12 mouse cellular contexts compared by ENCODE assay signal in genomic region chr3:157582626-157583405, GRCm38 (mm10). TPM values are rescaled to one million over a fixed set of nuclear protein-coding genes. Genes with fewer than 3 reads are reported as not detected.
DNase-seq lines count a peak whose midpoint lies in the region; ATAC-seq lines count a peak whose summit lies in the region.
"Had no signal": no experiment of that assay in that cellular context is flagged by ENCODE, and none has a peak within 500 bp of the region (broad histone marks: within the 10 kb centered on the region; RNA-seq: fewer than 3 reads in every experiment).

No protein-coding gene starts in this region.

- WGBS in forebrain, embryonic 10.5 days: 42% methylated on average over 5 of the region's 5 CpGs
- 26% methylated on average over 5 of the region's 5 CpGs for WGBS in forebrain, embryonic 15.5 days
- WGBS in neural tube, embryonic 11.5 days: 50% methylated on average over 5 of the region's 5 CpGs
- 31% methylated on average over 5 of the region's 5 CpGs for WGBS in large intestine, adult 2 months
- WGBS in stomach, embryonic 16.5 days: 60% methylated on average over 5 of the region's 5 CpGs

- ATAC-seq in forebrain, embryonic 15.5 days (replicated peaks): no peak
- peak; percentile 18; the same call in 1 of the 2 replicates for ATAC-seq in neural tube, embryonic 11.5 days (ENCODE audit: insufficient read depth, low FRiP score, low TSS enrichment)
- ATAC-seq in stomach, embryonic 16.5 days (ENCODE audit: insufficient read depth, low FRiP score): peak; percentile 78; the same call in 1 of the 2 replicates

- H3K36me3 ChIP-seq in forebrain, embryonic 10.5 days (replicated peaks): no peaks in the 10 kb centered on the region
- H3K36me3 ChIP-seq in forebrain, embryonic 15.5 days: no peaks in the 10 kb centered on the region
- H3K36me3 ChIP-seq in neural tube, embryonic 11.5 days (ENCODE audit: control insufficient read depth, insufficient read depth, low read length): no peaks in the 10 kb centered on the region
- no peaks in the 10 kb centered on the region for H3K36me3 ChIP-seq in stomach, embryonic 16.5 days (ENCODE audit: control insufficient read depth, insufficient read depth, low read length)
- H3K36me3 ChIP-seq: heart, embryonic 10.5 days had no signal

- no peaks in the 10 kb centered on the region for H3K27me3 ChIP-seq in forebrain, embryonic 10.5 days (ENCODE audit: poor library complexity, severe bottlenecking)
- no peaks in the 10 kb centered on the region for H3K27me3 ChIP-seq in forebrain, embryonic 15.5 days
- no peaks in the 10 kb centered on the region for H3K27me3 ChIP-seq in neural tube, embryonic 11.5 days (ENCODE audit: control insufficient read depth, insufficient read depth, low read length)
- no peaks in the 10 kb centered on the region for H3K27me3 ChIP-seq in stomach, embryonic 16.5 days (ENCODE audit: control insufficient read depth, insufficient read depth, low read length)

- intact Hi-C loops in heart, postnatal 25 days (cut with DNase I): no loop called here

- DNase-seq in forebrain, embryonic 10.5 days (ENCODE audit: extremely low spot score, low spot score): no peak
- DNase-seq in neural tube, embryonic 11.5 days (ENCODE audit: low spot score): no peak
- no peak for DNase-seq in neural tube, embryonic 10.5 days (ENCODE audit: extremely low spot score, low spot score)
- peak; percentile 87 for DNase-seq in large intestine, adult 2 months (ENCODE audit: low read depth, low spot score)
- DNase-seq in heart, postnatal 25 days (ENCODE audit: low spot score): no peak
- DNase-seq in kidney, adult 8-10 months: no peak
- DNase-seq: adrenal gland, postnatal 36 days; cerebellum, postnatal 10 days; kidney, postnatal 10 days had no signal

- H3K4me1 ChIP-seq in forebrain, embryonic 10.5 days: peaks cover 9% of the 10 kb centered on the region
- no peaks in the 10 kb centered on the region for H3K4me1 ChIP-seq in forebrain, embryonic 15.5 days
- H3K4me1 ChIP-seq in neural tube, embryonic 11.5 days (ENCODE audit: control insufficient read depth, insufficient read depth, low read length): no peaks in the 10 kb centered on the region
- 0 out of 2 replicates have a peak, but pooled peaks cover 2% of the 10 kb centered on the region for H3K4me1 ChIP-seq in stomach, embryonic 16.5 days (ENCODE audit: control insufficient read depth, insufficient read depth, low read length)
- H3K4me1 ChIP-seq: heart, embryonic 10.5 days had no signal

- no peak overlapping the region for H3K4me3 ChIP-seq in forebrain, embryonic 10.5 days
- no peak overlapping the region for H3K4me3 ChIP-seq in forebrain, embryonic 15.5 days
- no peak overlapping the region for H3K4me3 ChIP-seq in neural tube, embryonic 11.5 days (ENCODE audit: low read depth, low read length)
- no peak overlapping the region for H3K4me3 ChIP-seq in stomach, embryonic 16.5 days (replicated peaks; ENCODE audit: low read length)
- H3K4me3 ChIP-seq: heart, embryonic 10.5 days had no signal

- H3K27ac ChIP-seq in forebrain, embryonic 10.5 days: peak overlapping the region; percentile 62
- H3K27ac ChIP-seq in forebrain, embryonic 15.5 days (replicated peaks): no peak overlapping the region
- H3K27ac ChIP-seq in neural tube, embryonic 11.5 days (ENCODE audit: low read depth, low read length): no peak overlapping the region
- H3K27ac ChIP-seq in stomach, embryonic 16.5 days (ENCODE audit: low read length): no peak overlapping the region
- H3K27ac ChIP-seq: heart, embryonic 10.5 days had no signal

- no peaks in the 10 kb centered on the region for H3K9me3 ChIP-seq in forebrain, embryonic 10.5 days
- no peaks in the 10 kb centered on the region for H3K9me3 ChIP-seq in forebrain, embryonic 15.5 days
- no peaks in the 10 kb centered on the region for H3K9me3 ChIP-seq in neural tube, embryonic 11.5 days (ENCODE audit: control insufficient read depth, low read length)
- no peaks in the 10 kb centered on the region for H3K9me3 ChIP-seq in stomach, embryonic 16.5 days (replicated peaks; ENCODE audit: control insufficient read depth, low read length)
- H3K9me3 ChIP-seq: heart, embryonic 10.5 days had no signal

- no peak overlapping the region for H3K4me2 ChIP-seq in forebrain, embryonic 15.5 days (replicated peaks)
- no peak overlapping the region for H3K4me2 ChIP-seq in neural tube, embryonic 11.5 days (ENCODE audit: low read depth)
- no peak overlapping the region for H3K4me2 ChIP-seq in stomach, embryonic 16.5 days (ENCODE audit: low read depth, low read length)

- H3K9ac ChIP-seq in forebrain, embryonic 15.5 days (replicated peaks): no peak overlapping the region
- H3K9ac ChIP-seq in neural tube, embryonic 11.5 days (ENCODE audit: low read length): no peak overlapping the region
- H3K9ac ChIP-seq in stomach, embryonic 16.5 days (ENCODE audit: low read length): no peak overlapping the region

RNA-seq across cellular contexts. Expression of gene Ptger3, which starts 16.1 kb away (rescaled TPM):
- 0.57 and 1.1 TPM in 2 replicates for polyA plus RNA-seq in forebrain, embryonic 10.5 days (2016; fragmentation: Nextera tagmentation; extraction: Ambion mirVana)
- polyA plus RNA-seq in forebrain, embryonic 15.5 days (2015; fragmentation: Nextera tagmentation; extraction: Ambion mirVana): 2.4 and 2.5 TPM in 2 replicates
- 0.70 and 1.0 TPM in 2 replicates for polyA plus RNA-seq in neural tube, embryonic 11.5 days (2014; fragmentation: Nextera tagmentation; extraction: Ambion mirVana)
- 2.7 and 2.9 TPM in 2 replicates for polyA plus RNA-seq in large intestine, adult 2 months (2012; rRNA removed)
- polyA plus RNA-seq in stomach, embryonic 16.5 days (2015; fragmentation: Nextera tagmentation; extraction: Ambion mirVana): 19.0 and 19.5 TPM in 2 replicates
- total RNA-seq in heart, postnatal 25 days (2021): 1 to 10 TPM in 1 of 2 experiments, under 1 TPM in 1; 0.26 to 1.0 TPM

RNA-seq across cellular contexts. Expression of gene Zranb2, which starts 48.9 kb away (rescaled TPM):
- polyA plus RNA-seq in forebrain, embryonic 10.5 days (2016; fragmentation: Nextera tagmentation; extraction: Ambion mirVana): 122 and 127 TPM in 2 replicates
- 115 and 126 TPM in 2 replicates for polyA plus RNA-seq in forebrain, embryonic 15.5 days (2015; fragmentation: Nextera tagmentation; extraction: Ambion mirVana)
- polyA plus RNA-seq in neural tube, embryonic 11.5 days (2014; fragmentation: Nextera tagmentation; extraction: Ambion mirVana): 149 and 155 TPM in 2 replicates
- 5.6 and 5.8 TPM in 2 replicates for polyA plus RNA-seq in large intestine, adult 2 months (2012; rRNA removed)
- 77.7 and 90.0 TPM in 2 replicates for polyA plus RNA-seq in stomach, embryonic 16.5 days (2015; fragmentation: Nextera tagmentation; extraction: Ambion mirVana)
- total RNA-seq in heart, postnatal 25 days (2021): 10 to 100 TPM; 39.0 to 40.0 TPM

Comparison
In these comparisons a context has a peak if more than half of its experiments do, and no peak if none do; other contexts are left out.
1. RNA of gene Zranb2, which starts 48.9 kb away (polyA plus RNA-seq): 149 to 155 TPM in neural tube, embryonic 11.5 days, 115 to 126 TPM in forebrain, embryonic 15.5 days, 122 to 127 TPM in forebrain, embryonic 10.5 days and 77.7 to 90.0 TPM in stomach, embryonic 16.5 days; 5.6 to 5.8 TPM in large intestine, adult 2 months; every median in the first group is over 10 times any median in the second.